Mouse (Mus musculus) cortical plate, adult 2 months (tissue): ENCODE results near the gene Raph1.

ENCODE experiments used
- CTCF ChIP-seq: fragments of 200-500 bp; IDR thresholded peaks from 2 replicates; pipeline ENCODE4 v1.5.1; 2011; ENCODE audit warnings: mild to moderate bottlenecking, control low read depth, low read length; ENCODE audit not compliant: insufficient read depth; ENCODE audit errors: extremely low read depth
- POLR2A ChIP-seq: fragments of 200-500 bp; IDR thresholded peaks from 2 replicates; pipeline ENCODE4 v1.6.1; 2011; ENCODE audit warnings: mild to moderate bottlenecking, low read length, control low read depth; ENCODE audit not compliant: insufficient read depth; ENCODE audit errors: extremely low read depth

DNA sequence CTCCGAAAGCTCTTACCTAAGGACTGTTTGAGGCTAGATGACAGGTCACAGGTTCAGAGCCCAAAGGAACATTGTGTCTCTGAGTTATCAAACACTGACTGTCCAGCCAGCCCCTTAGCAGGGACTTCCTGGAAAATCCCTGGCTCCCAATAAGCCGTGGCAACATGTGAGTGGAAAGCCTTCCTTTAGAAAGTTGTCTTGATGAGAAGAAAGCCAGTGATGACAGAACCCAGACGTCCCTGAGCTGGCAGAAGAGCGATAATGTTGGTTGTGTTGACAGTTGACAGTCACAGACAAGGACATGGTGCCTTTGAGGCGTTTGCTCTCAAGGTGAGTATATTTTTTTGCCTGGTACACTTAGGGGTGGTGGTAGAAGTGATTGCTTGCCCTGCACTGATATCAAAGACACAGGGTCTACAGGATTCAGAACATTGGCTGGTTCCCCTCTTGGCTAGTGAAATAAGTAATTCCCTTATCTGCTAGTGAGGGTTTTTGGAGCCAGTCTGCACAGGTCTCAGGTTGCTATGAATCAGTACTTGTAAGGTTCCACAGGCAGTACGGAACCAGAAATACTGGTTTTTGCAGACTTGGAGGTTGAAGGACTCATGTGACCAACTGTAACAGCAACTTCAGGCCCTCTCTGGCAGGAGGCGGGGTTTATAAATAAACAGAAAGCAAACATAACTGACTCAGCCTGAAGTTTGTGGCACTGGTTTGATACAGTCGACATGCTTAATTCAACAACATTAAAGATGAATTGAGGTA, 42.3 kb upstream of the Raph1 start:
- no peak for TF ChIP-seq POLR2A
- no peak for TF ChIP-seq CTCF
